12 mouse cellular contexts compared by ENCODE assay signal in genomic region chr4:138077663-138078295, GRCm38 (mm10).
DNase-seq lines count a peak whose midpoint lies in the region; ATAC-seq lines count a peak whose summit lies in the region.
"Had no signal": no experiment of that assay in that cellular context is flagged by ENCODE, and none has a peak within 500 bp of the region (broad histone marks: within the 10 kb centered on the region; RNA-seq: fewer than 3 reads in every experiment).

No protein-coding gene starts in this region.

- H3K4me2 ChIP-seq in kidney, embryonic 16.5 days (replicated peaks; ENCODE audit: low read depth, low read length): no peak overlapping the region
- no peak overlapping the region for H3K4me2 ChIP-seq in liver, embryonic 13.5 days
- H3K4me2 ChIP-seq: embryonic facial prominence, embryonic 13.5 days; intestine, embryonic 15.5 days; lung, embryonic 15.5 days had no signal

- ATAC-seq in kidney, embryonic 16.5 days (ENCODE audit: low FRiP score, low TSS enrichment): peak; percentile 71; the same call in 1 of the 2 replicates
- ATAC-seq in liver, embryonic 13.5 days (ENCODE audit: low read depth): peak; percentile 83
- no peak for ATAC-seq in activated CD4-positive, CD25-positive, alpha-beta regulatory T cell, adult 4 months
- ATAC-seq: intestine, embryonic 15.5 days had no signal

- H3K36me3 ChIP-seq in kidney, embryonic 16.5 days (ENCODE audit: insufficient read depth, low read length): peaks cover 7% of the 10 kb centered on the region; the same call in 1 of the 2 replicates
- H3K36me3 ChIP-seq in liver, embryonic 13.5 days: peaks cover 26% of the 10 kb centered on the region

- no peaks in the 10 kb centered on the region for H3K9me3 ChIP-seq in kidney, embryonic 16.5 days (ENCODE audit: low read length)
- H3K9me3 ChIP-seq in liver, embryonic 13.5 days (replicated peaks): no peaks in the 10 kb centered on the region
- H3K9me3 ChIP-seq: embryonic facial prominence, embryonic 13.5 days; intestine, embryonic 15.5 days; lung, embryonic 15.5 days had no signal

- no peak overlapping the region for H3K27ac ChIP-seq in kidney, embryonic 16.5 days (ENCODE audit: low read length)
- H3K27ac ChIP-seq in liver, embryonic 13.5 days: peak overlapping the region; percentile 60
- H3K27ac ChIP-seq: embryonic facial prominence, embryonic 13.5 days; intestine, embryonic 15.5 days; lung, embryonic 15.5 days had no signal

- DNase-seq in kidney, adult 18-20 months: no peak
- DNase-seq in brain, adult 2 months (ENCODE audit: low read depth, low spot score): peak; percentile 48
- peak; percentile 15 for DNase-seq in liver, embryonic 13.5 days
- DNase-seq in yolk sac, embryonic 10.5 days (ENCODE audit: low spot score): peak; percentile 25
- DNase-seq in urinary bladder, postnatal 14 days (ENCODE audit: low spot score): no peak
- no peak for DNase-seq in embryo, embryonic 9.5 days (ENCODE audit: extremely low spot score)
- DNase-seq: adrenal gland, postnatal 10 days had no signal

- H3K4me1 ChIP-seq in kidney, embryonic 16.5 days (ENCODE audit: insufficient read depth, low read length): peaks cover 18% of the 10 kb centered on the region
- H3K4me1 ChIP-seq in liver, embryonic 13.5 days (replicated peaks): peaks cover 44% of the 10 kb centered on the region
- H3K4me1 ChIP-seq: embryonic facial prominence, embryonic 13.5 days; intestine, embryonic 15.5 days had no signal

- 67% methylated on average over 3 of the region's 3 CpGs for WGBS in kidney, embryonic 16.5 days
- 68% methylated on average over 3 of the region's 3 CpGs for WGBS in liver, embryonic 13.5 days (ENCODE audit: insufficient replicate concordance)

- no peak overlapping the region for H3K4me3 ChIP-seq in kidney, embryonic 16.5 days (ENCODE audit: low read length)
- no peak overlapping the region for H3K4me3 ChIP-seq in liver, embryonic 13.5 days (replicated peaks)
- H3K4me3 ChIP-seq: embryonic facial prominence, embryonic 13.5 days; intestine, embryonic 15.5 days; lung, embryonic 15.5 days had no signal

- H3K27me3 ChIP-seq in kidney, embryonic 16.5 days (ENCODE audit: insufficient read depth, low read length): no peaks in the 10 kb centered on the region
- no peaks in the 10 kb centered on the region for H3K27me3 ChIP-seq in liver, embryonic 13.5 days
- H3K27me3 ChIP-seq: embryonic facial prominence, embryonic 13.5 days; intestine, embryonic 15.5 days; lung, embryonic 15.5 days had no signal

- no peak overlapping the region for H3K9ac ChIP-seq in kidney, embryonic 16.5 days (replicated peaks; ENCODE audit: low read length)
- H3K9ac ChIP-seq in liver, embryonic 13.5 days: no peak overlapping the region
- H3K9ac ChIP-seq: embryonic facial prominence, embryonic 13.5 days; intestine, embryonic 15.5 days; lung, embryonic 15.5 days had no signal

Comparison
In these comparisons a context has a peak if more than half of its experiments do, and no peak if none do; other contexts are left out.
1. DNase-seq: peak in brain, adult 2 months (single experiment), liver, embryonic 13.5 days (single experiment) and yolk sac, embryonic 10.5 days (single experiment); none in kidney, adult 18-20 months (single experiment), urinary bladder, postnatal 14 days (single experiment) and embryo, embryonic 9.5 days (single experiment).